Mouse (Mus musculus) cerebellum, adult 9-10 months (tissue): ENCODE data around the gene Ctrc.
A peak's percentile ranks its signal among the peaks of the same experiment; 100 is the strongest.

Source experiments
- DNase-seq: peaks from one replicate; pipeline ENCODE4 v3.0.0; 2022

Ctrc gene

GRCm38 (mm10) chr4:141866933-141867490, 20.9 kb upstream of the Ctrc start:
- DNase-seq: no peak

GRCm38 (mm10) chr4:141865600-141865999, 19.4 kb upstream of the Ctrc start:
- no peak for DNase-seq

GRCm38 (mm10) chr4:141865006-141865405, 18.8 kb upstream of the Ctrc start:
- DNase-seq: no peak

GRCm38 (mm10) chr4:141864506-141864905, 18.3 kb upstream of the Ctrc start:
- DNase-seq: no peak

GRCm38 (mm10) chr4:141863726-141864280, 17.6 kb upstream of the Ctrc start:
- no peak for DNase-seq

GRCm38 (mm10) chr4:141862867-141863266, 16.7 kb upstream of the Ctrc start:
- DNase-seq: no peak

GRCm38 (mm10) chr4:141861591-141862295, 15.6 kb upstream of the Ctrc start:
- DNase-seq: no peak

- no peak for DNase-seq
Observed at GRCm38 (mm10) chr4:141860246-141860841, 14.2 kb upstream of the Ctrc start.

- no peak for DNase-seq
Observed at GRCm38 (mm10) chr4:141859351-141859750, 13.2 kb upstream of the Ctrc start.

GRCm38 (mm10) chr4:141858501-141858900, 12.3 kb upstream of the Ctrc start:
- DNase-seq: no peak

- peak; percentile 86 for DNase-seq
Observed at GRCm38 (mm10) chr4:141857422-141857930, 11.3 kb upstream of the Ctrc start.

- no peak for DNase-seq
Observed at GRCm38 (mm10) chr4:141853437-141853836, 7.3 kb upstream of the Ctrc start.

- DNase-seq: no peak
Observed at GRCm38 (mm10) chr4:141834536-141835095, 11.5 kb downstream of the Ctrc start.

GRCm38 (mm10) chr4:141833911-141834310, 12.2 kb downstream of the Ctrc start:
- DNase-seq: no peak

GRCm38 (mm10) chr4:141831361-141831760, 14.8 kb downstream of the Ctrc start:
- DNase-seq: no peak

- DNase-seq: no peak
Observed at GRCm38 (mm10) chr4:141830381-141830780, 15.8 kb downstream of the Ctrc start.

GRCm38 (mm10) chr4:141828177-141828576, 18.0 kb downstream of the Ctrc start:
- DNase-seq: no peak

GRCm38 (mm10) chr4:141827401-141827800, 18.8 kb downstream of the Ctrc start:
- DNase-seq: no peak

GRCm38 (mm10) chr4:141826060-141826459, 20.1 kb downstream of the Ctrc start, which contains the start of gene Cela2a:
Cela2a (minus strand) TSS chr4:141826160.
- DNase-seq: no peak

GRCm38 (mm10) chr4:141822979-141823378, 23.2 kb downstream of the Ctrc start:
- no peak for DNase-seq

GRCm38 (mm10) chr4:141822089-141822488, 24.1 kb downstream of the Ctrc start:
- no peak for DNase-seq

- no peak for DNase-seq
Observed at GRCm38 (mm10) chr4:141821178-141821577, 25.0 kb downstream of the Ctrc start.

GRCm38 (mm10) chr4:141819316-141819715, 26.8 kb downstream of the Ctrc start:
- no peak for DNase-seq
